Mouse (Mus musculus) ZHBTc4 (cell line): ENCODE results near the gene Kalrn.

ENCODE experiments used
- DNase-seq: peaks from one replicate; pipeline ENCODE4 v3.0.0-alpha.2; 2011; ENCODE audit warnings: low read depth, low spot score

Gene Kalrn

GRCm38 (mm10) chr16:34079511-34079910 lies 493.8 kb downstream of the Kalrn start:
- no peak for DNase-seq

GRCm38 (mm10) chr16:34078732-34079131 lies 494.6 kb downstream of the Kalrn start:
- DNase-seq: no peak

- no peak for DNase-seq
These were observed 497.2 kb downstream of the Kalrn start for GRCm38 (mm10) chr16:34076101-34076500.

- peak; percentile 39 for DNase-seq
These were observed 499.4 kb downstream of the Kalrn start for GRCm38 (mm10) chr16:34073930-34074329.

- DNase-seq: no peak
These were observed 501.2 kb downstream of the Kalrn start for GRCm38 (mm10) chr16:34072136-34072535.

GRCm38 (mm10) chr16:34071223-34071825 lies 502.0 kb downstream of the Kalrn start:
- DNase-seq: no peak

GRCm38 (mm10) chr16:34069481-34069880 lies 503.9 kb downstream of the Kalrn start:
- no peak for DNase-seq

- peak; percentile 46 for DNase-seq
These were observed 506.4 kb downstream of the Kalrn start for GRCm38 (mm10) chr16:34066922-34067321.

GRCm38 (mm10) chr16:34066376-34066775 lies 507.0 kb downstream of the Kalrn start:
- no peak for DNase-seq

- DNase-seq: no peak
These were observed 510.0 kb downstream of the Kalrn start for GRCm38 (mm10) chr16:34063313-34063712.

GRCm38 (mm10) chr16:34061661-34062060 lies 511.7 kb downstream of the Kalrn start:
- DNase-seq: no peak

- DNase-seq: no peak
These were observed 514.7 kb downstream of the Kalrn start for GRCm38 (mm10) chr16:34058611-34059010.

- no peak for DNase-seq
These were observed 515.9 kb downstream of the Kalrn start for GRCm38 (mm10) chr16:34057464-34057863.

GRCm38 (mm10) chr16:34056418-34057111 lies 516.8 kb downstream of the Kalrn start:
- peak; percentile 77 for DNase-seq

GRCm38 (mm10) chr16:34050090-34050489 lies 523.2 kb downstream of the Kalrn start:
- no peak for DNase-seq

GRCm38 (mm10) chr16:34049361-34049760 lies 524.0 kb downstream of the Kalrn start:
- no peak for DNase-seq

GRCm38 (mm10) chr16:34048232-34048631 lies 525.1 kb downstream of the Kalrn start:
- DNase-seq: no peak

GRCm38 (mm10) chr16:34047543-34047942 lies 525.8 kb downstream of the Kalrn start:
- no peak for DNase-seq

- DNase-seq: no peak
These were observed 526.3 kb downstream of the Kalrn start for GRCm38 (mm10) chr16:34047006-34047360.

- no peak for DNase-seq
These were observed 526.9 kb downstream of the Kalrn start for GRCm38 (mm10) chr16:34046268-34047005.

- no peak for DNase-seq
These were observed 528.8 kb downstream of the Kalrn start for GRCm38 (mm10) chr16:34044539-34044938.

GRCm38 (mm10) chr16:34043048-34043795 lies 530.1 kb downstream of the Kalrn start:
- DNase-seq: no peak
